Mouse (Mus musculus): ENCODE data around the gene Parva. TPM values are rescaled to one million over a fixed set of nuclear protein-coding genes. Genes with fewer than 3 reads are reported as not detected.

The Parva gene
- polyA plus RNA-seq, 1 experiment from 2014 or later: 105 TPM

GRCm38 (mm10) chr7:112426811-112427210 lies 494 bp upstream of the Parva start:
- Histone ChIP-seq H3K4me2 (replicated peaks) (peak overlapping the region; percentile 84), H3K4me3 (replicated peaks) (peak overlapping the region; percentile 65), H3K4me1 (peaks cover 27% of the 10 kb centered on the region), H3K27me3 (no peaks in the 10 kb centered on the region), H3K9me3 (replicated peaks) (no peaks in the 10 kb centered on the region), H3K9ac (no peak overlapping the region), H3K36me3 (peaks cover 5% of the 10 kb centered on the region; the same call in 1 of the 2 replicates), H3K27ac (replicated peaks) (peak overlapping the region; percentile 98)
- 33% methylated on average over 5 of the region's 5 CpGs for WGBS
- ATAC-seq (ENCODE audit: insufficient number of reproducible peaks, low FRiP score, low TSS enrichment, low read depth): no peak

GRCm38 (mm10) chr7:112428158-112428535 lies 842 bp downstream of the Parva start:
- peak overlapping the region; percentile 69 for H3K9ac ChIP-seq
- WGBS: 0% methylated on average over 22 of the region's 22 CpGs
- H3K4me2 ChIP-seq (replicated peaks): peak overlapping the region; percentile 84
- no peaks in the 10 kb centered on the region for H3K27me3 ChIP-seq
- H3K4me3 ChIP-seq (replicated peaks): peak overlapping the region; percentile 65
- peak overlapping the region; percentile 98 for H3K27ac ChIP-seq (replicated peaks)
- peak; percentile 90 for ATAC-seq (ENCODE audit: insufficient number of reproducible peaks, low FRiP score, low TSS enrichment, low read depth)
- H3K9me3 ChIP-seq (replicated peaks): no peaks in the 10 kb centered on the region
- H3K4me1 ChIP-seq: peaks cover 23% of the 10 kb centered on the region
- H3K36me3 ChIP-seq: peaks cover 5% of the 10 kb centered on the region; the same call in 1 of the 2 replicates

GRCm38 (mm10) chr7:112439846-112440245 lies 12.5 kb downstream of the Parva start:
- Histone ChIP-seq H3K27me3 (no peaks in the 10 kb centered on the region), H3K36me3 (peaks cover 10% of the 10 kb centered on the region), H3K4me2 (replicated peaks) (no peak overlapping the region), H3K4me1 (peaks cover 9% of the 10 kb centered on the region), H3K9ac (no peak overlapping the region), H3K9me3 (replicated peaks) (no peaks in the 10 kb centered on the region), H3K4me3 (replicated peaks) (no peak overlapping the region), H3K27ac (replicated peaks) (no peak overlapping the region)
- ATAC-seq (ENCODE audit: insufficient number of reproducible peaks, low FRiP score, low TSS enrichment, low read depth): no peak
- WGBS: 76% methylated on average over 3 of the region's 3 CpGs

- peak; percentile 74 for ATAC-seq (ENCODE audit: insufficient number of reproducible peaks, low FRiP score, low TSS enrichment, low read depth)
- no peaks in the 10 kb centered on the region for H3K9me3 ChIP-seq (replicated peaks)
- H3K4me2 ChIP-seq (replicated peaks): 0 out of 2 replicates have a peak overlapping the region, but pooled peaks have one; percentile 8
- H3K9ac ChIP-seq: no peak overlapping the region
- WGBS: 42% methylated on average over 12 of the region's 12 CpGs
- no peaks in the 10 kb centered on the region for H3K27me3 ChIP-seq
- peaks cover 11% of the 10 kb centered on the region for H3K4me1 ChIP-seq
- H3K27ac ChIP-seq (replicated peaks): peak overlapping the region; percentile 63; the same call in 1 of the 2 replicates
- H3K4me3 ChIP-seq (replicated peaks): no peak overlapping the region
- H3K36me3 ChIP-seq: no peaks in the 10 kb centered on the region
These were observed 17.1 kb downstream of the Parva start for GRCm38 (mm10) chr7:112444152-112444984.

GRCm38 (mm10) chr7:112444985-112445367 lies 17.7 kb downstream of the Parva start:
- H3K4me2 ChIP-seq (replicated peaks): 0 out of 2 replicates have a peak overlapping the region, but pooled peaks have one; percentile 8
- H3K4me3 ChIP-seq (replicated peaks): no peak overlapping the region
- H3K9me3 ChIP-seq (replicated peaks): no peaks in the 10 kb centered on the region
- WGBS: 52% methylated on average over 9 of the region's 9 CpGs
- no peak for ATAC-seq (ENCODE audit: insufficient number of reproducible peaks, low FRiP score, low TSS enrichment, low read depth)
- peaks cover 11% of the 10 kb centered on the region for H3K4me1 ChIP-seq
- no peaks in the 10 kb centered on the region for H3K27me3 ChIP-seq
- peak overlapping the region; percentile 63; the same call in 1 of the 2 replicates for H3K27ac ChIP-seq (replicated peaks)
- H3K9ac ChIP-seq: no peak overlapping the region
- no peaks in the 10 kb centered on the region for H3K36me3 ChIP-seq

- Histone ChIP-seq H3K4me1 (peaks cover 11% of the 10 kb centered on the region), H3K27ac (replicated peaks) (no peak overlapping the region), H3K9ac (no peak overlapping the region), H3K4me3 (replicated peaks) (no peak overlapping the region), H3K36me3 (no peaks in the 10 kb centered on the region), H3K4me2 (replicated peaks) (no peak overlapping the region), H3K9me3 (replicated peaks) (no peaks in the 10 kb centered on the region), H3K27me3 (no peaks in the 10 kb centered on the region)
- ATAC-seq (ENCODE audit: insufficient number of reproducible peaks, low FRiP score, low TSS enrichment, low read depth): no peak
- 93% methylated on average over 4 of the region's 4 CpGs for WGBS
These were observed 19.2 kb downstream of the Parva start for GRCm38 (mm10) chr7:112446498-112446897.

- H3K36me3 ChIP-seq: no peaks in the 10 kb centered on the region
- no peaks in the 10 kb centered on the region for H3K27me3 ChIP-seq
- WGBS: 88% methylated on average over 8 of the region's 8 CpGs
- no peak overlapping the region for H3K4me2 ChIP-seq (replicated peaks)
- no peak overlapping the region for H3K9ac ChIP-seq
- no peak overlapping the region for H3K4me3 ChIP-seq (replicated peaks)
- peaks cover 24% of the 10 kb centered on the region for H3K4me1 ChIP-seq
- H3K27ac ChIP-seq (replicated peaks): no peak overlapping the region
- H3K9me3 ChIP-seq (replicated peaks): no peaks in the 10 kb centered on the region
- ATAC-seq (ENCODE audit: insufficient number of reproducible peaks, low FRiP score, low TSS enrichment, low read depth): no peak
These were observed 22.8 kb downstream of the Parva start for GRCm38 (mm10) chr7:112449954-112450700.

- no peak for ATAC-seq (ENCODE audit: insufficient number of reproducible peaks, low FRiP score, low TSS enrichment, low read depth)
- peak overlapping the region; percentile 40; the same call in 1 of the 2 replicates for H3K27ac ChIP-seq (replicated peaks)
- WGBS: 48% methylated on average over 5 of the region's 5 CpGs
These were observed 25.2 kb downstream of the Parva start for GRCm38 (mm10) chr7:112452471-112452870.

GRCm38 (mm10) chr7:112453805-112454214 lies 26.5 kb downstream of the Parva start:
- Histone ChIP-seq H3K4me2 (replicated peaks) (no peak overlapping the region), H3K27ac (replicated peaks) (peak overlapping the region; percentile 84), H3K4me3 (replicated peaks) (no peak overlapping the region), H3K9me3 (replicated peaks) (no peaks in the 10 kb centered on the region), H3K27me3 (no peaks in the 10 kb centered on the region), H3K36me3 (no peaks in the 10 kb centered on the region), H3K4me1 (peaks cover 44% of the 10 kb centered on the region), H3K9ac (no peak overlapping the region)
- 13% methylated on average over 3 of the region's 3 CpGs for WGBS
- ATAC-seq (ENCODE audit: insufficient number of reproducible peaks, low FRiP score, low TSS enrichment, low read depth): 0 out of 2 replicates have a peak, but pooled peaks have one; percentile 12

More at GRCm38 (mm10) chr7:112452471-112452870, 25.2 kb downstream of the Parva start:
- peaks cover 34% of the 10 kb centered on the region for H3K4me1 ChIP-seq
- H3K4me3 ChIP-seq (replicated peaks): no peak overlapping the region
- no peaks in the 10 kb centered on the region for H3K9me3 ChIP-seq (replicated peaks)
- H3K4me2 ChIP-seq (replicated peaks): no peak overlapping the region
- H3K9ac ChIP-seq: no peak overlapping the region
- H3K36me3 ChIP-seq: no peaks in the 10 kb centered on the region
- no peaks in the 10 kb centered on the region for H3K27me3 ChIP-seq

GRCm38 (mm10) chr7:112454380-112454779 lies 27.1 kb downstream of the Parva start:
- Histone ChIP-seq H3K9ac (no peak overlapping the region), H3K4me2 (replicated peaks) (no peak overlapping the region), H3K27ac (replicated peaks) (peak overlapping the region; percentile 84), H3K36me3 (no peaks in the 10 kb centered on the region), H3K27me3 (no peaks in the 10 kb centered on the region), H3K9me3 (replicated peaks) (no peaks in the 10 kb centered on the region), H3K4me3 (replicated peaks) (no peak overlapping the region), H3K4me1 (peaks cover 46% of the 10 kb centered on the region)
- ATAC-seq (ENCODE audit: insufficient number of reproducible peaks, low FRiP score, low TSS enrichment, low read depth): no peak
- WGBS: 60% methylated on average over 6 of the region's 6 CpGs

- peaks cover 48% of the 10 kb centered on the region for H3K4me1 ChIP-seq
- no peak overlapping the region for H3K9ac ChIP-seq
- no peak overlapping the region for H3K4me2 ChIP-seq (replicated peaks)
- no peak for ATAC-seq (ENCODE audit: insufficient number of reproducible peaks, low FRiP score, low TSS enrichment, low read depth)
- 71% methylated on average over 2 of the region's 2 CpGs for WGBS
- no peaks in the 10 kb centered on the region for H3K27me3 ChIP-seq
- H3K4me3 ChIP-seq (replicated peaks): no peak overlapping the region
- H3K9me3 ChIP-seq (replicated peaks): no peaks in the 10 kb centered on the region
- peak overlapping the region; percentile 84 for H3K27ac ChIP-seq (replicated peaks)
- H3K36me3 ChIP-seq: no peaks in the 10 kb centered on the region
These were observed 27.6 kb downstream of the Parva start for GRCm38 (mm10) chr7:112454951-112455350.
